Mouse (Mus musculus): ENCODE data around the gene Tanc2. TPM values are rescaled to one million over a fixed set of nuclear protein-coding genes. Genes with fewer than 3 reads are reported as not detected.

The Tanc2 gene
- 4.7 and 4.9 TPM in 2 replicates for polyA plus RNA-seq (2015; fragmentation: Nextera tagmentation; extraction: Ambion mirVana)

- Histone ChIP-seq H3K27ac (ENCODE audit: low read length) (peak within 1 kb of the TSS; percentile 84), H3K4me3 (ENCODE audit: low read length) (peak within 1 kb of the TSS; percentile 96), H3K4me1 (ENCODE audit: control insufficient read depth, insufficient read depth, low read length) (0 out of 2 replicates have a peak, but pooled peaks cover 5% of the 10 kb centered on the region), H3K4me2 (ENCODE audit: low read depth, low read length) (peak within 1 kb of the TSS; percentile 90), H3K27me3 (replicated peaks; ENCODE audit: control insufficient read depth, insufficient read depth, low read length) (no peaks in the 10 kb centered on the region), H3K9ac (ENCODE audit: low read depth, low read length) (peak within 1 kb of the TSS; percentile 96), H3K9me3 (ENCODE audit: control insufficient read depth, low read length) (no peaks in the 10 kb centered on the region), H3K36me3 (ENCODE audit: control insufficient read depth, insufficient read depth, low read length) (no peaks in the 10 kb centered on the region)
- ATAC-seq = peak; percentile 90
- under 1% methylated on average over 54 of the region's 87 CpGs for WGBS
Measured at GRCm38 (mm10) chr11:105589877-105590641, at the start of gene Tanc2. TSS of gene Tanc2 (plus strand) at chr11:105589986.

GRCm38 (mm10) chr11:105540781-105541180 lies 49.0 kb upstream of the Tanc2 start:
- Histone ChIP-seq H3K9ac (ENCODE audit: low read depth, low read length) (no peak overlapping the region), H3K4me1 (ENCODE audit: control insufficient read depth, insufficient read depth, low read length) (no peaks in the 10 kb centered on the region), H3K4me2 (ENCODE audit: low read depth, low read length) (no peak overlapping the region), H3K27me3 (replicated peaks; ENCODE audit: control insufficient read depth, insufficient read depth, low read length) (no peaks in the 10 kb centered on the region), H3K27ac (ENCODE audit: low read length) (no peak overlapping the region), H3K36me3 (ENCODE audit: control insufficient read depth, insufficient read depth, low read length) (no peaks in the 10 kb centered on the region), H3K4me3 (ENCODE audit: low read length) (no peak overlapping the region), H3K9me3 (ENCODE audit: control insufficient read depth, low read length) (no peaks in the 10 kb centered on the region)
- WGBS = 92% methylated on average over 8 of the region's 8 CpGs
- no peak for ATAC-seq

- Histone ChIP-seq H3K27ac (ENCODE audit: low read length) (no peak overlapping the region), H3K4me1 (ENCODE audit: control insufficient read depth, insufficient read depth, low read length) (no peaks in the 10 kb centered on the region), H3K27me3 (replicated peaks; ENCODE audit: control insufficient read depth, insufficient read depth, low read length) (no peaks in the 10 kb centered on the region), H3K9me3 (ENCODE audit: control insufficient read depth, low read length) (no peaks in the 10 kb centered on the region), H3K4me3 (ENCODE audit: low read length) (no peak overlapping the region), H3K4me2 (ENCODE audit: low read depth, low read length) (no peak overlapping the region), H3K9ac (ENCODE audit: low read depth, low read length) (no peak overlapping the region), H3K36me3 (ENCODE audit: control insufficient read depth, insufficient read depth, low read length) (no peaks in the 10 kb centered on the region)
- no peak for ATAC-seq
- 85% methylated on average over 4 of the region's 4 CpGs for WGBS
Measured at GRCm38 (mm10) chr11:105541366-105541765, 48.4 kb upstream of the Tanc2 start.

- Histone ChIP-seq H3K4me2 (ENCODE audit: low read depth, low read length) (no peak overlapping the region), H3K4me1 (ENCODE audit: control insufficient read depth, insufficient read depth, low read length) (no peaks in the 10 kb centered on the region), H3K4me3 (ENCODE audit: low read length) (no peak overlapping the region), H3K9ac (ENCODE audit: low read depth, low read length) (no peak overlapping the region), H3K27me3 (replicated peaks; ENCODE audit: control insufficient read depth, insufficient read depth, low read length) (no peaks in the 10 kb centered on the region), H3K9me3 (ENCODE audit: control insufficient read depth, low read length) (no peaks in the 10 kb centered on the region), H3K36me3 (ENCODE audit: control insufficient read depth, insufficient read depth, low read length) (no peaks in the 10 kb centered on the region), H3K27ac (ENCODE audit: low read length) (no peak overlapping the region)
- WGBS = 40% methylated on average over 1 of the region's 1 CpGs
- ATAC-seq = no peak
Measured at GRCm38 (mm10) chr11:105542129-105542528, 47.7 kb upstream of the Tanc2 start.

- Histone ChIP-seq H3K36me3 (ENCODE audit: control insufficient read depth, insufficient read depth, low read length) (no peaks in the 10 kb centered on the region), H3K9me3 (ENCODE audit: control insufficient read depth, low read length) (no peaks in the 10 kb centered on the region), H3K27ac (ENCODE audit: low read length) (no peak overlapping the region), H3K4me1 (ENCODE audit: control insufficient read depth, insufficient read depth, low read length) (peaks cover 7% of the 10 kb centered on the region; the same call in 1 of the 2 replicates), H3K4me3 (ENCODE audit: low read length) (no peak overlapping the region), H3K4me2 (ENCODE audit: low read depth, low read length) (no peak overlapping the region), H3K27me3 (replicated peaks; ENCODE audit: control insufficient read depth, insufficient read depth, low read length) (no peaks in the 10 kb centered on the region), H3K9ac (ENCODE audit: low read depth, low read length) (no peak overlapping the region)
- 48% methylated on average over 8 of the region's 8 CpGs for WGBS
- ATAC-seq = no peak
Measured at GRCm38 (mm10) chr11:105545801-105546200, 44.0 kb upstream of the Tanc2 start.

- H3K27me3 ChIP-seq (replicated peaks; ENCODE audit: control insufficient read depth, insufficient read depth, low read length) = no peaks in the 10 kb centered on the region
- no peak overlapping the region for H3K27ac ChIP-seq (ENCODE audit: low read length)
- peaks cover 7% of the 10 kb centered on the region; the same call in 1 of the 2 replicates for H3K4me1 ChIP-seq (ENCODE audit: control insufficient read depth, insufficient read depth, low read length)
- no peak overlapping the region for H3K4me2 ChIP-seq (ENCODE audit: low read depth, low read length)
- ATAC-seq = no peak
- H3K4me3 ChIP-seq (ENCODE audit: low read length) = no peak overlapping the region
- no peaks in the 10 kb centered on the region for H3K9me3 ChIP-seq (ENCODE audit: control insufficient read depth, low read length)
- H3K9ac ChIP-seq (ENCODE audit: low read depth, low read length) = no peak overlapping the region
- 53% methylated on average over 6 of the region's 6 CpGs for WGBS
- no peaks in the 10 kb centered on the region for H3K36me3 ChIP-seq (ENCODE audit: control insufficient read depth, insufficient read depth, low read length)
Measured at GRCm38 (mm10) chr11:105546393-105546792, 43.4 kb upstream of the Tanc2 start.

- H3K9me3 ChIP-seq (ENCODE audit: control insufficient read depth, low read length) = no peaks in the 10 kb centered on the region
- H3K4me2 ChIP-seq (ENCODE audit: low read depth, low read length) = no peak overlapping the region
- WGBS = 79% methylated on average over 6 of the region's 6 CpGs
- ATAC-seq = no peak
- H3K4me1 ChIP-seq (ENCODE audit: control insufficient read depth, insufficient read depth, low read length) = peaks cover 7% of the 10 kb centered on the region; the same call in 1 of the 2 replicates
- no peak overlapping the region for H3K9ac ChIP-seq (ENCODE audit: low read depth, low read length)
- H3K27ac ChIP-seq (ENCODE audit: low read length) = no peak overlapping the region; the same call in 1 of the 2 replicates
- no peak overlapping the region for H3K4me3 ChIP-seq (ENCODE audit: low read length)
- H3K36me3 ChIP-seq (ENCODE audit: control insufficient read depth, insufficient read depth, low read length) = no peaks in the 10 kb centered on the region
- no peaks in the 10 kb centered on the region for H3K27me3 ChIP-seq (replicated peaks; ENCODE audit: control insufficient read depth, insufficient read depth, low read length)
Measured at GRCm38 (mm10) chr11:105548383-105548782, 41.4 kb upstream of the Tanc2 start.

- H3K27ac ChIP-seq (ENCODE audit: low read length) = peak overlapping the region; percentile 25; the same call in 1 of the 2 replicates
Measured at GRCm38 (mm10) chr11:105549164-105550121, 40.3 kb upstream of the Tanc2 start.

GRCm38 (mm10) chr11:105557285-105557684 lies 32.5 kb upstream of the Tanc2 start:
- Histone ChIP-seq H3K4me1 (ENCODE audit: control insufficient read depth, insufficient read depth, low read length) (no peaks in the 10 kb centered on the region), H3K4me2 (ENCODE audit: low read depth, low read length) (no peak overlapping the region), H3K27ac (ENCODE audit: low read length) (no peak overlapping the region), H3K36me3 (ENCODE audit: control insufficient read depth, insufficient read depth, low read length) (no peaks in the 10 kb centered on the region), H3K9ac (ENCODE audit: low read depth, low read length) (no peak overlapping the region), H3K9me3 (ENCODE audit: control insufficient read depth, low read length) (no peaks in the 10 kb centered on the region), H3K27me3 (replicated peaks; ENCODE audit: control insufficient read depth, insufficient read depth, low read length) (no peaks in the 10 kb centered on the region), H3K4me3 (ENCODE audit: low read length) (no peak overlapping the region)
- WGBS = 67% methylated on average over 8 of the region's 8 CpGs
- ATAC-seq = no peak

More at GRCm38 (mm10) chr11:105549164-105550121, 40.3 kb upstream of the Tanc2 start:
- H3K4me2 ChIP-seq (ENCODE audit: low read depth, low read length) = no peak overlapping the region
- H3K4me1 ChIP-seq (ENCODE audit: control insufficient read depth, insufficient read depth, low read length) = peaks cover 7% of the 10 kb centered on the region; the same call in 1 of the 2 replicates
- 40% methylated on average over 9 of the region's 9 CpGs for WGBS
- H3K27me3 ChIP-seq (replicated peaks; ENCODE audit: control insufficient read depth, insufficient read depth, low read length) = no peaks in the 10 kb centered on the region
- peak; percentile 89 for ATAC-seq
- no peak overlapping the region for H3K4me3 ChIP-seq (ENCODE audit: low read length)
- H3K9ac ChIP-seq (ENCODE audit: low read depth, low read length) = no peak overlapping the region
- no peaks in the 10 kb centered on the region for H3K36me3 ChIP-seq (ENCODE audit: control insufficient read depth, insufficient read depth, low read length)
- no peaks in the 10 kb centered on the region for H3K9me3 ChIP-seq (ENCODE audit: control insufficient read depth, low read length)

Measured in intestine, embryonic 16.5 days (tissue).